Mouse (Mus musculus): ENCODE measurements around the gene Slc29a2. TPM values are rescaled to one million over a fixed set of nuclear protein-coding genes. Genes with fewer than 3 reads are reported as not detected.

Gene Slc29a2
- polyA plus RNA-seq, 1 experiment from 2014 or later = 1.7 TPM

GRCm38 (mm10) chr19:5060365-5061330 lies 37.0 kb downstream of the Slc29a2 start:
- H3K4me1 ChIP-seq (replicated peaks) = peaks cover 59% of the 10 kb centered on the region
- ATAC-seq (ENCODE audit: low read depth) (no peak), DNase-seq (no peak)
- H3K9me3 ChIP-seq (replicated peaks) = no peaks in the 10 kb centered on the region
- no peak overlapping the region for H3K4me2 ChIP-seq
- peaks cover 4% of the 10 kb centered on the region for H3K27me3 ChIP-seq
- no peak overlapping the region for H3K27ac ChIP-seq
- H3K9ac ChIP-seq = no peak overlapping the region; the same call in 1 of the 2 replicates
- no peak overlapping the region for H3K4me3 ChIP-seq (replicated peaks)
- H3K36me3 ChIP-seq = no peaks in the 10 kb centered on the region
- 37% methylated on average over 5 of the region's 5 CpGs for WGBS (ENCODE audit: insufficient replicate concordance)

GRCm38 (mm10) chr19:5062041-5062440 lies 38.4 kb downstream of the Slc29a2 start:
- no peak for DNase-seq
- Histone ChIP-seq H3K4me1 (replicated peaks) (peaks cover 57% of the 10 kb centered on the region), H3K4me2 (no peak overlapping the region), H3K9me3 (replicated peaks) (no peaks in the 10 kb centered on the region), H3K36me3 (no peaks in the 10 kb centered on the region), H3K27ac (no peak overlapping the region), H3K4me3 (replicated peaks) (no peak overlapping the region), H3K9ac (no peak overlapping the region), H3K27me3 (peaks cover 5% of the 10 kb centered on the region)
- ATAC-seq (ENCODE audit: low read depth) = no peak
- 56% methylated on average over 5 of the region's 5 CpGs for WGBS (ENCODE audit: insufficient replicate concordance)

- 75% methylated on average over 6 of the region's 6 CpGs for WGBS (ENCODE audit: insufficient replicate concordance)
- H3K4me3 ChIP-seq (replicated peaks) = no peak overlapping the region
- no peak for DNase-seq
- H3K4me1 ChIP-seq (replicated peaks) = peaks cover 59% of the 10 kb centered on the region
- no peak overlapping the region for H3K4me2 ChIP-seq
- H3K27ac ChIP-seq = no peak overlapping the region
- H3K9me3 ChIP-seq (replicated peaks) = no peaks in the 10 kb centered on the region
- H3K27me3 ChIP-seq = peaks cover 9% of the 10 kb centered on the region
- H3K36me3 ChIP-seq = no peaks in the 10 kb centered on the region
- no peak overlapping the region for H3K9ac ChIP-seq
- ATAC-seq (ENCODE audit: low read depth) = no peak
These were observed 38.8 kb downstream of the Slc29a2 start for GRCm38 (mm10) chr19:5062446-5062845.

- H3K9ac ChIP-seq = no peak overlapping the region
- H3K27me3 ChIP-seq = peaks cover 35% of the 10 kb centered on the region
- no peak for ATAC-seq (ENCODE audit: low read depth)
- no peaks in the 10 kb centered on the region for H3K9me3 ChIP-seq (replicated peaks)
- H3K36me3 ChIP-seq = no peaks in the 10 kb centered on the region
- no peak overlapping the region for H3K4me2 ChIP-seq
- H3K4me1 ChIP-seq (replicated peaks) = peaks cover 55% of the 10 kb centered on the region
- H3K4me3 ChIP-seq (replicated peaks) = no peak overlapping the region
- H3K27ac ChIP-seq = no peak overlapping the region
- DNase-seq = no peak
- WGBS (ENCODE audit: insufficient replicate concordance) = 55% methylated on average over 7 of the region's 7 CpGs
These were observed 41.4 kb downstream of the Slc29a2 start for GRCm38 (mm10) chr19:5065104-5065503.

- Histone ChIP-seq H3K9ac (peak overlapping the region; percentile 74), H3K27ac (peak overlapping the region; percentile 87), H3K36me3 (no peaks in the 10 kb centered on the region), H3K4me3 (replicated peaks) (peak overlapping the region; percentile 57), H3K4me1 (replicated peaks) (peaks cover 63% of the 10 kb centered on the region), H3K27me3 (peaks cover 50% of the 10 kb centered on the region), H3K4me2 (peak overlapping the region; percentile 85), H3K9me3 (replicated peaks) (no peaks in the 10 kb centered on the region)
- DNase-seq (peak; percentile 68), ATAC-seq (ENCODE audit: low read depth) (peak; percentile 88)
- 3% methylated on average over 15 of the region's 15 CpGs for WGBS (ENCODE audit: insufficient replicate concordance)
These were observed 43.6 kb downstream of the Slc29a2 start for GRCm38 (mm10) chr19:5067040-5067799.

- H3K27me3 ChIP-seq = peaks cover 50% of the 10 kb centered on the region
- peaks cover 71% of the 10 kb centered on the region for H3K4me1 ChIP-seq (replicated peaks)
- peak; percentile 28; the same call in 1 of the 2 replicates for ATAC-seq (ENCODE audit: low read depth)
- no peak for DNase-seq
- peak within 1 kb of the TSS; percentile 85 for H3K4me2 ChIP-seq
- H3K36me3 ChIP-seq = no peaks in the 10 kb centered on the region
- peak within 1 kb of the TSS; percentile 57 for H3K4me3 ChIP-seq (replicated peaks)
- peak within 1 kb of the TSS; percentile 74 for H3K9ac ChIP-seq
- WGBS (ENCODE audit: insufficient replicate concordance) = 2% methylated on average over 56 of the region's 56 CpGs
- peak within 1 kb of the TSS; percentile 87 for H3K27ac ChIP-seq
- no peaks in the 10 kb centered on the region for H3K9me3 ChIP-seq (replicated peaks)
These were observed 44.4 kb downstream of the Slc29a2 start, which contains the start of gene Cd248 for GRCm38 (mm10) chr19:5067867-5068569. Cd248 (plus strand) TSS chr19:5068078.

- ATAC-seq (ENCODE audit: low read depth) (no peak), DNase-seq (no peak)
- Histone ChIP-seq H3K27me3 (peaks cover 55% of the 10 kb centered on the region), H3K4me2 (peak overlapping the region; percentile 85), H3K36me3 (no peaks in the 10 kb centered on the region), H3K27ac (no peak overlapping the region; the same call in 1 of the 2 replicates), H3K4me3 (replicated peaks) (peak overlapping the region; percentile 57), H3K9me3 (replicated peaks) (no peaks in the 10 kb centered on the region), H3K4me1 (replicated peaks) (peaks cover 72% of the 10 kb centered on the region), H3K9ac (peak overlapping the region; percentile 74)
- 39% methylated on average over 21 of the region's 21 CpGs for WGBS (ENCODE audit: insufficient replicate concordance)
These were observed 45.0 kb downstream of the Slc29a2 start for GRCm38 (mm10) chr19:5068570-5069234.

- Histone ChIP-seq H3K27ac (no peak overlapping the region), H3K36me3 (no peaks in the 10 kb centered on the region), H3K27me3 (peaks cover 57% of the 10 kb centered on the region), H3K4me2 (peak overlapping the region; percentile 85; the same call in 1 of the 2 replicates), H3K9ac (no peak overlapping the region), H3K4me3 (replicated peaks) (0 out of 2 replicates have a peak overlapping the region, but pooled peaks have one; percentile 57), H3K9me3 (replicated peaks) (no peaks in the 10 kb centered on the region), H3K4me1 (replicated peaks) (peaks cover 72% of the 10 kb centered on the region)
- DNase-seq (no peak), ATAC-seq (ENCODE audit: low read depth) (no peak)
- 61% methylated on average over 5 of the region's 5 CpGs for WGBS (ENCODE audit: insufficient replicate concordance)
These were observed 45.8 kb downstream of the Slc29a2 start for GRCm38 (mm10) chr19:5069486-5069885.

- DNase-seq (no peak), ATAC-seq (ENCODE audit: low read depth) (no peak)
- Histone ChIP-seq H3K9ac (no peak overlapping the region), H3K36me3 (no peaks in the 10 kb centered on the region), H3K27me3 (peaks cover 62% of the 10 kb centered on the region), H3K4me2 (peak overlapping the region; percentile 84; the same call in 1 of the 2 replicates), H3K9me3 (replicated peaks) (no peaks in the 10 kb centered on the region), H3K4me3 (replicated peaks) (no peak overlapping the region), H3K27ac (no peak overlapping the region), H3K4me1 (replicated peaks) (peaks cover 69% of the 10 kb centered on the region)
- 74% methylated on average over 7 of the region's 7 CpGs for WGBS (ENCODE audit: insufficient replicate concordance)
These were observed 46.3 kb downstream of the Slc29a2 start for GRCm38 (mm10) chr19:5069978-5070377.

- no peaks in the 10 kb centered on the region for H3K9me3 ChIP-seq (replicated peaks)
- peak overlapping the region; percentile 67 for H3K9ac ChIP-seq
- H3K27ac ChIP-seq = peak overlapping the region; percentile 7; the same call in 1 of the 2 replicates
- H3K36me3 ChIP-seq = no peaks in the 10 kb centered on the region
- WGBS (ENCODE audit: insufficient replicate concordance) = 17% methylated on average over 11 of the region's 11 CpGs
- peak overlapping the region; percentile 84 for H3K4me2 ChIP-seq
- ATAC-seq (ENCODE audit: low read depth) = no peak
- no peak for DNase-seq
- H3K4me3 ChIP-seq (replicated peaks) = peak overlapping the region; percentile 59
- H3K4me1 ChIP-seq (replicated peaks) = peaks cover 63% of the 10 kb centered on the region
- peaks cover 68% of the 10 kb centered on the region for H3K27me3 ChIP-seq
These were observed 47.4 kb downstream of the Slc29a2 start for GRCm38 (mm10) chr19:5071077-5071476.
